Mouse (Mus musculus) frontal cortex, adult 2 months (tissue): ENCODE measurements around the gene Lonrf2. TPM values are rescaled to one million over a fixed set of nuclear protein-coding genes. Genes with fewer than 3 reads are reported as not detected.
A peak's percentile ranks its signal among the peaks of the same experiment; 100 is the strongest.

Experiments
- DNase-seq, 2 experiments: peaks; one replicate each; pipeline ENCODE4 v3.0.0; 2022; ENCODE audit warnings: low spot score in 1 of 2; ENCODE audit errors: extremely low spot score in 1 of 2
- polyA plus RNA-seq: library from polyadenylated mRNA; depleted of rRNA; stranded (reverse); fragments of >200 nt; gene quantifications from 2 replicates; pipeline ENCODE4 v1.2.3, GENCODE M21; 2012; rRNA removed

The Lonrf2 gene
- 64.9 and 66.8 TPM in 2 replicates for polyA plus RNA-seq

- DNase-seq, result peak; percentile 56 to 86
These were observed at the start of gene Lonrf2 for GRCm38 (mm10) chr1:38836477-38836872. Lonrf2 (minus strand) TSS chr1:38836711.

- DNase-seq, result no peak
These were observed 49.4 kb upstream of the Lonrf2 start for GRCm38 (mm10) chr1:38885956-38886355.

GRCm38 (mm10) chr1:38883766-38884165 lies 47.3 kb upstream of the Lonrf2 start:
- DNase-seq, result no peak

- DNase-seq, result no peak
These were observed 46.2 kb upstream of the Lonrf2 start for GRCm38 (mm10) chr1:38882746-38883145.

- no peak for DNase-seq
These were observed 44.9 kb upstream of the Lonrf2 start for GRCm38 (mm10) chr1:38881366-38881765.

- DNase-seq, result no peak
These were observed 40.3 kb upstream of the Lonrf2 start for GRCm38 (mm10) chr1:38876671-38877382.

GRCm38 (mm10) chr1:38873911-38874310 lies 37.4 kb upstream of the Lonrf2 start:
- no peak for DNase-seq

GRCm38 (mm10) chr1:38871834-38872233 lies 35.3 kb upstream of the Lonrf2 start:
- no peak for DNase-seq

GRCm38 (mm10) chr1:38869398-38870195 lies 33.1 kb upstream of the Lonrf2 start:
- DNase-seq, result no peak

- DNase-seq, result no peak
These were observed 29.7 kb upstream of the Lonrf2 start for GRCm38 (mm10) chr1:38866242-38866641.

GRCm38 (mm10) chr1:38864341-38864740 lies 27.8 kb upstream of the Lonrf2 start:
- no peak for DNase-seq

GRCm38 (mm10) chr1:38862213-38862612 lies 25.7 kb upstream of the Lonrf2 start:
- peak in 1 of 2 experiments; percentile 69 for DNase-seq

- DNase-seq, result no peak
These were observed 24.5 kb upstream of the Lonrf2 start for GRCm38 (mm10) chr1:38860867-38861524.

GRCm38 (mm10) chr1:38860207-38860606 lies 23.7 kb upstream of the Lonrf2 start:
- DNase-seq, result no peak

- DNase-seq, result peak in 1 of 2 experiments; percentile 86
These were observed 19.7 kb upstream of the Lonrf2 start for GRCm38 (mm10) chr1:38856196-38856595.

- DNase-seq, result no peak
These were observed 15.7 kb upstream of the Lonrf2 start for GRCm38 (mm10) chr1:38852250-38852649.

- no peak for DNase-seq
These were observed 14.1 kb upstream of the Lonrf2 start for GRCm38 (mm10) chr1:38850650-38851049.

- DNase-seq, result peak in 1 of 2 experiments; percentile 66
These were observed 12.2 kb upstream of the Lonrf2 start for GRCm38 (mm10) chr1:38848451-38849289.

- peak; percentile 46 to 72 for DNase-seq
These were observed 11.5 kb upstream of the Lonrf2 start for GRCm38 (mm10) chr1:38847975-38848374.

- DNase-seq, result no peak
These were observed 6.8 kb upstream of the Lonrf2 start for GRCm38 (mm10) chr1:38843275-38843674.
